ENCODE assay signal across 19 mouse cellular contexts in the genomic region with DNA sequence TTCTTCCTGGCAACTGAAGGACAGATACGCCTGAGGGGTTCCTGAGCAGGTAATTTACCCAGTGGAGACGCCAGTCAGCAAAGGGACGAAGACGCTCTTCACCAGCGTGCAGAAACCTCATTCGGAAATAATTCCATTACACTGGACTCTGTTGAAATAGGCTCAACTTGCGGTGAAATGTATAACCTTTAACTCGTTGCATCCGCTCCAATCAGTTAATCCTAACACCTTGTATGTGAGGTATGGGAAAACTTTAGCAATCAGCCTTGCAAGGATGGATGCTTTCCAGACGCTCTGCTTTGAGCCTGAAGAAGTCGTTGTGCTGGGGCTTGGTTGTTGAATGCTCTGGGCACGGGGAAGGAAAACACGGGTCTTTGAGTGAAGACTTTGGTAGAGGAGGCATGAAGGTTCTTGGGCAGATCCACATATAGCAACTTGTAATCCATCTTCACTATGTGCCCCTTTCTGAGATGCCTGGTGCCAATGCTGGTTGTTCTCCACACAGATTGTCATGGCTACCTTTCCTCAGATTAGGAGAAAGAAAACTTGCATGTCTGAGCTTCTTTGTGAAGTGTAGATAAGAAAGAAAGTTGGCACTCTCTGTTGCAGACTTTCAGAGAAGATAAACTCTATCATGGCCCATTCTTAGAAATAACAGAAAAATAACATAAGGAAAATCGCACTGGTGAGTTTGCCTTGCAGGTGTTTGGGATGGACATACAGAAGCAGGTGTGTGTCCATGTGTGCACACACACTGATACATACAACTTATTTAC. TPM values are rescaled to one million over a fixed set of nuclear protein-coding genes. Genes with fewer than 3 reads are reported as not detected.
"Had no signal": no experiment of that assay in that cellular context is flagged by ENCODE, and none has a peak within 500 bp of the region (broad histone marks: within the 10 kb centered on the region; RNA-seq: fewer than 3 reads in every experiment).

No protein-coding gene starts in this region.

- H3K36me3 ChIP-seq: liver, embryonic 13.5 days; midbrain, embryonic 13.5 days; neural tube, embryonic 13.5 days had no signal

- H3K4me3 ChIP-seq: left cerebral cortex, adult 2 months; liver, embryonic 13.5 days; midbrain, embryonic 13.5 days; myocyte; neural tube, embryonic 13.5 days had no signal

- H3K9me3 ChIP-seq: liver, embryonic 13.5 days; midbrain, embryonic 13.5 days; neural tube, embryonic 13.5 days had no signal

- H3K27me3 ChIP-seq: midbrain, embryonic 13.5 days; neural tube, embryonic 13.5 days had no signal

- H3K27ac ChIP-seq: left cerebral cortex, adult 2 months; liver, embryonic 13.5 days; midbrain, embryonic 13.5 days; neural tube, embryonic 13.5 days had no signal

- ATAC-seq: intestine, postnatal 0 days; midbrain, embryonic 13.5 days; midbrain, embryonic 16.5 days had no signal

- H3K9ac ChIP-seq: liver, embryonic 13.5 days; lung, embryonic 14.5 days; midbrain, embryonic 13.5 days; neural tube, embryonic 13.5 days had no signal

- H3K4me2 ChIP-seq: liver, embryonic 13.5 days; lung, embryonic 14.5 days; midbrain, embryonic 13.5 days; neural tube, embryonic 13.5 days had no signal

- DNase-seq: kidney, adult 2 months; kidney, postnatal 10 days; kidney, postnatal 36 days; layer of hippocampus, postnatal 36 days; liver, embryonic 13.5 days; lung, embryonic 14.5 days; lung, postnatal 10 days; lung, postnatal 36 days; thymus, adult 18-20 months; thymus, postnatal 36 days had no signal

RNA-seq across cellular contexts. Expression of a gene that starts 47.8 kb away (rescaled TPM):
- total RNA-seq: monocyte, adult 5-6 weeks; neutrophil, adult 5-6 weeks had no signal
- polyA plus RNA-seq: limb, embryonic 11.5 days; lung, embryonic 14.5 days; myocyte had no signal
